Mouse (Mus musculus) olfactory bulb, adult 2 months (tissue): ENCODE measurements around the gene Ak5.

ENCODE experiments used
- CTCF ChIP-seq: fragments of 200-500 bp; IDR thresholded peaks from 2 replicates; pipeline ENCODE4 v1.5.1; 2012; ENCODE audit warnings: low read depth, mild to moderate bottlenecking, low read length, moderate library complexity; ENCODE audit not compliant: insufficient read depth
- POLR2A ChIP-seq: fragments of 200-500 bp; IDR thresholded peaks from 2 replicates; pipeline ENCODE4 v1.6.1; 2012; ENCODE audit warnings: mild to moderate bottlenecking, low read depth, low read length, moderate library complexity; ENCODE audit not compliant: insufficient read depth

- no peak for TF ChIP-seq CTCF
- no peak for TF ChIP-seq POLR2A
Observed at GRCm38 (mm10) chr3:152596406-152597050, 71.6 kb downstream of the Ak5 start.
